Mouse (Mus musculus) left cerebral cortex, postnatal 4 days (tissue): ENCODE measurements at regions not wholly inside any gene's neighbourhood (a gene's known extent, or its start where the extent isn't known, plus 50 kb on each side); places are given as distances from the start of the nearest gene placed in this dataset.

ENCODE experiments used
- DNase-seq: peaks from one replicate; pipeline ENCODE4 v3.0.0-alpha.2; 2022
- intact Hi-C: fragments of 180-260 bp; cut with DNase I; formaldehyde crosslinking; loops from one replicate; pipeline ENCODE4 v1.15.1; 2025

- no peak for DNase-seq
- intact Hi-C loops = no loop called here
Measured at GRCm38 (mm10) chr15:69632306-69632705, 3131.6 kb upstream of the Lrrc6 start.

GRCm38 (mm10) chr15:69617998-69618397 is 3117.3 kb upstream of the Lrrc6 start:
- intact Hi-C loops = no loop called here
- no peak for DNase-seq

GRCm38 (mm10) chr15:69614048-69614447 is 3113.3 kb upstream of the Lrrc6 start:
- intact Hi-C loops = no loop called here
- DNase-seq = no peak

GRCm38 (mm10) chr15:69591219-69592006 is 3090.7 kb upstream of the Lrrc6 start:
- intact Hi-C loops = no loop called here

GRCm38 (mm10) chr15:69588084-69588483 is 3087.4 kb upstream of the Lrrc6 start:
- DNase-seq = no peak
- intact Hi-C loops = no loop called here

More at GRCm38 (mm10) chr15:69591219-69592006, 3090.7 kb upstream of the Lrrc6 start:
- DNase-seq = no peak

GRCm38 (mm10) chr15:69576742-69577141 is 3076.0 kb upstream of the Lrrc6 start:
- DNase-seq = no peak
- intact Hi-C loops = no loop called here

GRCm38 (mm10) chr15:69575611-69576153 is 3075.0 kb upstream of the Lrrc6 start:
- DNase-seq = peak; percentile 59
- intact Hi-C loops = no loop called here

GRCm38 (mm10) chr15:69554171-69554570 is 3053.5 kb upstream of the Lrrc6 start:
- intact Hi-C loops = no loop called here
- no peak for DNase-seq

- DNase-seq = no peak
- intact Hi-C loops = no loop called here
Measured at GRCm38 (mm10) chr15:69552062-69552628, 3051.4 kb upstream of the Lrrc6 start.

- DNase-seq = no peak
- intact Hi-C loops = no loop called here
Measured at GRCm38 (mm10) chr15:69551012-69551411, 3050.3 kb upstream of the Lrrc6 start.

- intact Hi-C loops = no loop called here
- DNase-seq = no peak
Measured at GRCm38 (mm10) chr15:69526441-69527094, 3025.9 kb upstream of the Lrrc6 start.

- no peak for DNase-seq
- intact Hi-C loops = no loop called here
Measured at GRCm38 (mm10) chr15:69484421-69485074, 2983.8 kb upstream of the Lrrc6 start.

GRCm38 (mm10) chr15:69483096-69483495 is 2982.4 kb upstream of the Lrrc6 start:
- intact Hi-C loops = no loop called here
- DNase-seq = no peak

GRCm38 (mm10) chr15:69481087-69481486 is 2980.4 kb upstream of the Lrrc6 start:
- intact Hi-C loops = no loop called here

GRCm38 (mm10) chr15:69477050-69477449 is 2976.3 kb upstream of the Lrrc6 start:
- intact Hi-C loops = no loop called here
- DNase-seq = no peak

More at GRCm38 (mm10) chr15:69481087-69481486, 2980.4 kb upstream of the Lrrc6 start:
- no peak for DNase-seq

- DNase-seq = no peak
- intact Hi-C loops = no loop called here
Measured at GRCm38 (mm10) chr15:69469566-69469965, 2968.9 kb upstream of the Lrrc6 start.

GRCm38 (mm10) chr15:69460581-69461194 is 2960.0 kb upstream of the Lrrc6 start:
- intact Hi-C loops = no loop called here
- no peak for DNase-seq

GRCm38 (mm10) chr15:69457473-69457872 is 2956.8 kb upstream of the Lrrc6 start:
- no peak for DNase-seq
- intact Hi-C loops = no loop called here

- intact Hi-C loops = no loop called here
Measured at GRCm38 (mm10) chr15:69456191-69456770, 2955.6 kb upstream of the Lrrc6 start.

GRCm38 (mm10) chr15:69441008-69441407 is 2940.3 kb upstream of the Lrrc6 start:
- intact Hi-C loops = no loop called here
- DNase-seq = no peak

More at GRCm38 (mm10) chr15:69456191-69456770, 2955.6 kb upstream of the Lrrc6 start:
- DNase-seq = no peak
